Mouse (Mus musculus) embryonic facial prominence, embryonic 14.5 days (tissue): ENCODE measurements around the gene Spryd3. TPM values are rescaled to one million over a fixed set of nuclear protein-coding genes. Genes with fewer than 3 reads are reported as not detected.

Source experiments
- polyA plus RNA-seq: library from polyadenylated mRNA; unstranded; fragments of >200 nt; fragmentation: Nextera tagmentation; extraction: Ambion mirVana; gene quantifications from 2 replicates; pipeline ENCODE4 v1.2.1, GENCODE M21; 2014

The Spryd3 gene
- polyA plus RNA-seq, 1 experiment from 2014 or later = 19.2 TPM

Other genes starting within 250 kb of the Spryd3 start
- gene Krt76, start 243.3 kb downstream of the Spryd3 start, polyA plus RNA-seq = 0.31 and 0.68 TPM in 2 replicates
- 66.3 and 145 TPM in 2 replicates for gene Krt4, start 211.5 kb downstream of the Spryd3 start, polyA plus RNA-seq
- 8.9 and 9.2 TPM in 2 replicates for gene Krt79, start 195.9 kb downstream of the Spryd3 start, polyA plus RNA-seq
- gene Krt78, start 181.9 kb downstream of the Spryd3 start, polyA plus RNA-seq = 0.25 and 1.7 TPM in 2 replicates
- gene Krt8, start 131.8 kb downstream of the Spryd3 start, polyA plus RNA-seq = 69.1 and 105 TPM in 2 replicates
- gene Krt18, start 108.1 kb downstream of the Spryd3 start, polyA plus RNA-seq = 61.0 and 70.0 TPM in 2 replicates
- 123 and 141 TPM in 2 replicates for gene Eif4b, start 62.5 kb downstream of the Spryd3 start, polyA plus RNA-seq
- 45.9 and 56.4 TPM in 2 replicates for gene Tns2, start 35.8 kb downstream of the Spryd3 start, polyA plus RNA-seq
- gene Igfbp6, start 8.1 kb upstream of the Spryd3 start, polyA plus RNA-seq = 15.0 and 20.1 TPM in 2 replicates
- 0.17 and 0.63 TPM in 2 replicates for gene Soat2, start 14.3 kb upstream of the Spryd3 start, polyA plus RNA-seq
- 48.6 and 49.8 TPM in 2 replicates for gene Zfp740, start 67.0 kb upstream of the Spryd3 start, polyA plus RNA-seq
- 63.6 and 66.8 TPM in 2 replicates for gene Csad, start 68.5 kb upstream of the Spryd3 start, polyA plus RNA-seq
- 2.1 and 4.1 TPM in 2 replicates for gene Itgb7, start 95.7 kb upstream of the Spryd3 start, polyA plus RNA-seq
- 73.8 and 75.3 TPM in 2 replicates for gene Rarg, start 121.3 kb upstream of the Spryd3 start, polyA plus RNA-seq
- 0.71 and 1.1 TPM in 2 replicates for gene Gm9918, start 134.3 kb upstream of the Spryd3 start, polyA plus RNA-seq
- 64.6 and 67.2 TPM in 2 replicates for gene Mfsd5, start 143.2 kb upstream of the Spryd3 start, polyA plus RNA-seq
- gene Espl1, start 160.0 kb upstream of the Spryd3 start, polyA plus RNA-seq = 22.4 and 24.0 TPM in 2 replicates
- 466 and 478 TPM in 2 replicates for gene Pfdn5, start 189.9 kb upstream of the Spryd3 start, polyA plus RNA-seq
- gene Myg1, start 195.5 kb upstream of the Spryd3 start, polyA plus RNA-seq = 79.0 and 83.2 TPM in 2 replicates
- gene Aaas, start 214.5 kb upstream of the Spryd3 start, polyA plus RNA-seq = 52.5 and 60.5 TPM in 2 replicates
- 31.2 and 45.0 TPM in 2 replicates for gene Sp7, start 230.9 kb upstream of the Spryd3 start, polyA plus RNA-seq